Mouse (Mus musculus): ENCODE measurements at regions not wholly inside any gene's neighbourhood (a gene's known extent, or its start where the extent isn't known, plus 50 kb on each side); places are given as distances from the start of the nearest gene placed in this dataset.
A peak's percentile ranks its signal among the peaks of the same experiment; 100 is the strongest.

DNA sequence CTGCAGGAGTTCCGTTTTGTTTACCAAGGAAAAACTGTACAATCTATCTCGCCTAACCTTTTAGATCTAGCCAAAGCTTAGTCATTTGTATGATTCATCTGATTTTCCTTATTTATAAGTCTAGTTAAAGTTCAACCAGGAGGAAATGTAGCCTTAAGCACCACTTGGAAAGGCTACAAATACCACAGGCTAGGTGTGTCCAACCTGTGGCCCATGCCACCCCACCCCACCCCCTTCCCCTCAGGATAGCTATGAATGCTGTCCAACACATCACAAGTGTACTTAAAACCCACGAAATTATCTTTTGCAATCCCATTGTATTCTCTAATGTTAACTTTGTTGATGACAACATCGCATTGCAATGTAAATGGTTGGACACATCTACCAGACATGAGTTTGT lies 102.9 kb upstream of the Klf14 start:
- no peak for DNase-seq (ENCODE audit: low read depth, low spot score)

DNA sequence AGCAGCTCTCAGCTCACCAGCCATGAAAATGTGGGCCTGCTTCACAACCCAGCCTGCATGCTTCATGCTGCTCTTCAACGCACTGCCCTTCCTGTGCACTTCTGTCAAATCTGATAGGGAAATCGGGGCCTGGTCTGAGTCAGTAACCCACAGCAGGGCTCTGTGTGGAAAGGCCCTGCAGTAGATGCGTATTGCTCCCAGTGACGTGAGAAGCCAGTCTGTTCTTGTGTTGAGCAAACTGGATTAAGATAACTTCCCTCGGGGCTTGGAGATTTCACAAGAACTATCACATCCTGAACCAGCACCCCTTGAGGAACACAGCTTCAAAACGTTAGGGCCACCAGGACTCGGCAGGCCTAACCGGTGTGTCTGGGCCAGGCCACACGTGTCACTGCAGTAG lies 106.5 kb upstream of the Klf14 start:
- DNase-seq (ENCODE audit: low read depth, low spot score) = peak; percentile 47

DNA sequence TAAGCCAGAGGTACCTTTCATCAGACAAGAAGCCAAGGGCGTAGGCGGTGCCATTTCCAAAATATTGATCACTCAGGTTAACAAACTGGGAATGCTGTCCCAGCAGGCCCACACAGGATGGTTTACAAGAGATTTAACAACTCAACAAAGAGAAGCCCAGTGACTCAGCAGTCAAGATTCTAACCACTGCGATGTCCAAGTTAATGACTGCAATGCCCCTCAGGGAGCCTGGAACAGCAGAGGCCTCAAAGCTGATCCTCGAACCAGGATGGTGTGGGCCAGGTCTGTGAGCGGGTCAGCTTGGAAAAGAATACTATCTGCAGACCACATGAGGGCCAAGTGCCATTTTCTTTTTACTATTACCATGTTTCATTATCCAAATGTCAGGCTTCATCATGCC lies 108.0 kb upstream of the Klf14 start:
- no peak for DNase-seq (ENCODE audit: low read depth, low spot score)

GRCm38 (mm10) chr6:31067453-31067852 lies 108.6 kb upstream of the Klf14 start:
- DNase-seq (ENCODE audit: low read depth, low spot score) = no peak

- DNase-seq (ENCODE audit: low read depth, low spot score) = no peak
These were observed 110.4 kb upstream of the Klf14 start for GRCm38 (mm10) chr6:31069243-31069642.

- DNase-seq (ENCODE audit: low read depth, low spot score) = no peak
These were observed 111.7 kb upstream of the Klf14 start for GRCm38 (mm10) chr6:31070537-31070936.

DNA sequence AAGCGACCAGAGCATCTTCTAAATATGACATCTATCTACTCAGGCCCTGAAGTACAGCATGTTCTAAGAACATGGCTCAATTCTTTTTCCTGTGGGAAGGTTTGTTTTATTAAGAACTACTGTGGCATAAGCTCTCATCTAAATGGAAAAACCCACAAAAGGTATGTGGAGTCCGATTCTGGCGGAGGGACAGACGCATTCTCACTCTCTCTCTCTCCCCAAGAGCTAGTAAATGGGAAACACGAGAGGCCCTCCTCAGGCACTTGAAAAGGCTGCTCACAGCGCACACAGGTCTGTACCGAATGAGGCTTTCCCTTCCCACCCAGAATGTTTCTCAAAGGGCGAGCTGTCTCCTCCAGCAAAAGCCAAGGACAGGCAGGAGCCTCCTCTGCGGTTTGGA lies 112.1 kb upstream of the Klf14 start:
- no peak for DNase-seq (ENCODE audit: low read depth, low spot score)

GRCm38 (mm10) chr6:31072072-31072471 lies 113.2 kb upstream of the Klf14 start:
- peak; percentile 63 for DNase-seq (ENCODE audit: low read depth, low spot score)

- no peak for DNase-seq (ENCODE audit: low read depth, low spot score)
These were observed 113.7 kb upstream of the Klf14 start for GRCm38 (mm10) chr6:31072559-31072958.

- no peak for DNase-seq (ENCODE audit: low read depth, low spot score)
These were observed 114.5 kb upstream of the Klf14 start for GRCm38 (mm10) chr6:31073338-31073737.

DNA sequence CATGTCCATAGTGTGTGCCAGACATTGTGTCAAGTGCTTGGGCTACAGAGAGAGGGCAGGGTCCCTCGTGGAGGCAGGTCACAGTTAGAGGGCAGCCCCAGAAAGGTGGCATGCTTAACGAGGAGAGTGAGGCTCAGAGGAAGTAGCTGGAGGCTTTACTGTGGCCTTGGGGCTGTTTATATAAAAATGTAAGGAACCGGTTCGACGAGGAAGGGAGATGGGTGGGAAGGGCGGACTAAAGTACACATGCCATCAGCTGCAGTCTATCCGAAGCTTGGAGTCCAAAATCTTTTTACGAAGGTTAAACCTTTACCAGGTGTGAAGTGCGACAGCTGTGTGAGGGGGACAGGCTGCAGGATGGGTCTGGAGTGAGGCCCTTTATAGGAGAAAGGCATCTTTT lies 115.5 kb upstream of the Klf14 start:
- no peak for DNase-seq (ENCODE audit: low read depth, low spot score)

DNA sequence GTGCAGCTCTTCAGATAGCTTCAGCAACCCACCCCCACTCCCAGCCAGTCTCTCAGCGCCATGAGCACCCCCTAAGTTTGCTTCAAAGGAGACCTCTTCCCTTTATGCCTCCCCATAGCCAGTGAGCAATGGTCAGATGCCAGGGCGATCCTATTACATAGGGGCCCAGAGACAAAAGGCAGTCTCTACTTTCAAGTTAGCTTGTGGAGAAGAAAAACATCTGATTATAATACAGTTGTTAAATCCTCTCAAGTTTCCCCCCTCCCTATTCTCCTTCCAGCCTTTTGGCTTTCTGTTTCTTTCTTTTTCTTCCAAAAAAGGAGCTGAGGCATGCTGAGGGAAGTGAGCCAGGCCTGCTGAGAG lies 116.3 kb upstream of the Klf14 start:
- DNase-seq (ENCODE audit: low read depth, low spot score) = no peak

DNA sequence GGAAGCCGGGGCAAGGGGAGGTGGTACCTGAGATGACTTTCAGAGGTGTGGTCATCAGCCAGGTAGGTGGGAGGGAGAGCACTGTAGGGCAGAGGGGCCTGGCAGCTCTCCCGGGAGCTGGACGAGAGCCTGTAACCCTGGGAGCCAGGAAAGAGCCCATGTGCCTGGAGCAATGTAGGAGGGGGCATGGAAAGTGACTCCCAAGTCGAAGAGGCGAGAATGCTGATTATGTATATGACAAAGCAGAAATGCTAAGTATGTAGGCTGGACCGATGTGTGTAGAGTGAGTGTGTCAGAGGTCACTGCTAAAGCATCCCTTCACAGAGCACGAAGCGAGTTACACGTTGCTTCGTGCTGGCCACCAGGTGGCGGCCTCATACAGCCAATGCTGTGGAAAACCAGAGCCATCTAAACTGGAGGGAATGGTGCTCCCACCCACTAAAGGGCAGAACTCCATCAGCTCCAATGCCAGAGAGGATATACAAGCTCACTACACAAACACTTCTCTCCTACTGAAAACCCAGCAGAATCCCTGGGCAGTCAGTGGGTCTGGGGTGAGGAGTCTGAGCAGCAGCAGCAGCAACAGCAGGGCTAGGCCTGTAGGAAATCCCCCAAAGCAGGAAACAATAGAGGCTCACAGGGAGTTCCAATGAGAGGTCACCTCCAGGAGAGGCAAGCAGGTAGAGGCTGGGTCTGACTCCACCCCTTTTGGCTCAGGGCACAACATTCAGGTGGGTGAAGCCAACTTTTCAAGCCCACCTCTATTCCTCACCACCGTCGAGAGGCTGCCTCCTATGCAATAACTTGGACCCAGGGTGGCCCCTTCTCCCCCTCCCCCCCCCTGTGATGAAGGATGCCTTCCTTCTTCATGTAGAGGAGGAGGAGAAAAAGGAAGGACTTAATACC lies 116.9 kb upstream of the Klf14 start:
- DNase-seq (ENCODE audit: low read depth, low spot score) = peak; percentile 72

DNA sequence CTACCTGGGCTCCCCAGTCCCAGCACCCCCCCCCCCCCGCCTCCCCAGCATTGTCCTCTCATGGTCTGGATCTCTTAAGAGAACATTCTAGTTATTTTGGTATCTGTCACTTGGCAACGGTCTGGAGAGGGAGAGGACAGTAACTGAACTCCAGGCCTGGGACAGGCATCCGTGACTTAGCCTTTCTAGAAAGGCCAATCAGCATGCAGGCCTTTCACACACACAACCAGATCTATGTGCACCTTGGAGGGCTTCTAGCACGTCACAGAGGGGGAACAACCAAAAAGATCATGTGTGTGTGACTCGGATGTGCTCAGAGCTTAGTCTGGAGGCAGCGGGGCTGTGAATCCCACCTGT lies 117.6 kb upstream of the Klf14 start:
- no peak for DNase-seq (ENCODE audit: low read depth, low spot score)

GRCm38 (mm10) chr6:31077216-31077615 lies 118.3 kb upstream of the Klf14 start:
- peak; percentile 33 for DNase-seq (ENCODE audit: low read depth, low spot score)

GRCm38 (mm10) chr6:31077779-31078178 lies 118.9 kb upstream of the Klf14 start:
- DNase-seq (ENCODE audit: low read depth, low spot score) = no peak

GRCm38 (mm10) chr6:31078413-31078812 lies 119.5 kb upstream of the Klf14 start:
- DNase-seq (ENCODE audit: low read depth, low spot score) = peak; percentile 51

DNA sequence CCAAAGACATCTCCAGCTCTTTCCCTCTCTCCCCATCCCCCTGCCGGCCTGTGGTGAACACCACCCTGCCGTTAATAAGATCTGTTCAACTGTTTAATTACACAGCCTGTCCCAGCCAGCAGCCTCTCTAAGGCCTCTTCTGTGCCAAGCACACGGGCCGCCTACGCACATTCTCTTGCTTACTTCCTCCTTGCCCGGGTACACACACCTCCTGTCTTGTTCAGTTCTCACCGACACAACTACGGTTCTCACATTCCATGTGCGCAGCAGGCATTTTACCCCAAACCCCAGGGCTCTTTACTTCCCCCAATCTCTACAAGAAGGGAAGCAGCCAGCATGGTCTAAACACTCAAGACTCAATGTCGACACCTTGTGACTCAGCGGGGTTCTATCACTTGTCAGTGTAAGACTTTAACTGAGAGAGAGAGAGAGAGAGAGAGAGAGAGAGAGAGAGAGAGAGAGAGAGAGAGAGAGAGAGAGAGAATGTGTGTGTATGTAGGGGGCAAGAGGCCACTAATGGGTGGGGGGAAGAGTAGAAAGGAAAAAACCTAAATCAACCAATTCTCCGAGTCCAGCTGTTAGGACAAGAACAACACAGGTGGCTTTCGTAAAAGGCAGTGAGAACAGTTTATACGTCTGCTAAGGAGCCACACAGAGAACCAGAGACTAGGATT lies 120.8 kb upstream of the Klf14 start:
- peak; percentile 81 for DNase-seq (ENCODE audit: low read depth, low spot score)

GRCm38 (mm10) chr6:31080279-31080678 lies 121.4 kb upstream of the Klf14 start:
- no peak for DNase-seq (ENCODE audit: low read depth, low spot score)

- DNase-seq (ENCODE audit: low read depth, low spot score) = peak; percentile 58
These were observed 121.8 kb upstream of the Klf14 start for GRCm38 (mm10) chr6:31080691-31081090.

GRCm38 (mm10) chr6:31081238-31081637 lies 122.4 kb upstream of the Klf14 start:
- DNase-seq (ENCODE audit: low read depth, low spot score) = peak; percentile 60

DNA sequence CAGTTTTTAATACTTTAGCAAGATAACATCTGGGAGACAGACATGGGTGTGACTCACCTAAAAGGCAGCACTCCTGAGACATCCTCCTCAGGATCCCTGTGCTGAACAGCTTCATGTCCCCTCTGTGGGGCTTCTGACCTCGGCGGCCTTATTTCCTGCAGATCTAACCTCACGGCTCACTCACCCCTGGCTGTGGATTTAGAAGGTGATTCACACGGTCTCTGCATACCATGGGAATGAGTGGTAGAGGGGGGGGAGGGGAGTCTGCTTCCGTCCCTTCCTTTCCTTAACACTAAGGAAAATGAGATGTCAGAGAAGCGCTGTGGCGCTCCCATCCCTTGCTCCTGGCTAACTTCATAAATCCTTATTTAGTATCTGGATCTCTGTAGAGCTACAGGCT lies 123.1 kb upstream of the Klf14 start:
- DNase-seq (ENCODE audit: low read depth, low spot score) = no peak
